Mouse (Mus musculus) midbrain, embryonic 13.5 days (tissue): ENCODE results near the gene Gpc2. TPM values are rescaled to one million over a fixed set of nuclear protein-coding genes. Genes with fewer than 3 reads are reported as not detected.
A peak's percentile ranks its signal among the peaks of the same experiment; 100 is the strongest.

Experiments used
- ATAC-seq: fragments of 200-750 bp; cut with Nextera tagmentation; 2 replicates; pipeline ENCODE4 v1.8.0; 2017; ENCODE audit warnings: mild to moderate bottlenecking, moderate TSS enrichment, moderate library complexity
- H3K27ac ChIP-seq: fragments of 300-500 bp; sonication (generic); 2 replicates; pipeline ENCODE4 v1.5.1; 2015; ENCODE audit warnings: inconsistent platforms, mild to moderate bottlenecking, moderate library complexity
- H3K27me3 ChIP-seq: fragments of 300-500 bp; sonication (generic); 2 replicates; pipeline ENCODE4 v1.6.1; 2015; ENCODE audit warnings: mild to moderate bottlenecking, inconsistent platforms
- H3K36me3 ChIP-seq: fragments of 300-500 bp; sonication (generic); 2 replicates; pipeline ENCODE4 v1.6.1; 2015; ENCODE audit warnings: mild to moderate bottlenecking, inconsistent platforms
- H3K4me1 ChIP-seq: fragments of 300-500 bp; sonication (generic); replicated peaks from 2 replicates; pipeline ENCODE4 v1.6.1; 2015; ENCODE audit warnings: inconsistent platforms
- H3K4me2 ChIP-seq: fragments of 300-500 bp; sonication (generic); replicated peaks from 2 replicates; pipeline ENCODE4 v1.6.1; 2015; ENCODE audit warnings: moderate library complexity, mild to moderate bottlenecking, inconsistent platforms
- H3K4me3 ChIP-seq: fragments of 300-500 bp; sonication (generic); replicated peaks from 2 replicates; pipeline ENCODE4 v1.5.1; 2015; ENCODE audit warnings: mild to moderate bottlenecking, inconsistent platforms
- H3K9ac ChIP-seq: fragments of 300-500 bp; sonication (generic); replicated peaks from 2 replicates; pipeline ENCODE4 v1.6.1; 2015; ENCODE audit warnings: mild to moderate bottlenecking, inconsistent platforms
- H3K9me3 ChIP-seq: fragments of 300-500 bp; sonication (generic); 2 replicates; pipeline ENCODE4 v1.6.1; 2016; ENCODE audit warnings: mild to moderate bottlenecking, inconsistent platforms
- WGBS: fragments of 180-500 bp; shearing (Covaris S2); methylation state at CpG from one replicate; pipeline ENCODE4 v1.1.7; 2015; 5-methylcytosine and 5-hydroxymethylcytosine counted together
- polyA plus RNA-seq: library from polyadenylated mRNA; unstranded; fragments of >200 nt; fragmentation: Nextera tagmentation; extraction: Ambion mirVana; gene quantifications from 2 replicates; pipeline ENCODE4 v1.2.1, GENCODE M21; 2015

Gene Gpc2
- polyA plus RNA-seq, 1 experiment from 2014 or later = 248 TPM

- no peaks in the 10 kb centered on the region; the same call in 1 of the 2 replicates for H3K9me3 ChIP-seq
- 0 out of 2 replicates have a peak overlapping the region, but pooled peaks have one; percentile 31 for H3K27ac ChIP-seq
- peaks cover 3% of the 10 kb centered on the region; the same call in 1 of the 2 replicates for H3K27me3 ChIP-seq
- peak overlapping the region; percentile 96 for H3K4me2 ChIP-seq
- H3K9ac ChIP-seq = peak overlapping the region; percentile 68
- H3K4me3 ChIP-seq = peak overlapping the region; percentile 85
- H3K36me3 ChIP-seq = peaks cover 38% of the 10 kb centered on the region
- H3K4me1 ChIP-seq = peaks cover 70% of the 10 kb centered on the region
- WGBS = 6% methylated on average over 41 of the region's 41 CpGs
- ATAC-seq = no peak
These were observed 4.4 kb downstream of the Gpc2 start for GRCm38 (mm10) chr5:138275216-138276050.

- Histone ChIP-seq H3K4me3 (no peak overlapping the region), H3K9me3 (no peaks in the 10 kb centered on the region), H3K9ac (no peak overlapping the region; the same call in 1 of the 2 replicates)
These were observed 5.6 kb downstream of the Gpc2 start for GRCm38 (mm10) chr5:138274186-138274585.

GRCm38 (mm10) chr5:138272409-138272923 lies 7.3 kb downstream of the Gpc2 start, which contains the start of gene Gal3st4:
Gene Gal3st4 (minus strand): TSS chr5:138272840.
- Histone ChIP-seq H3K4me1 (peaks cover 54% of the 10 kb centered on the region), H3K27me3 (peaks cover 3% of the 10 kb centered on the region; the same call in 1 of the 2 replicates), H3K9me3 (no peaks in the 10 kb centered on the region), H3K4me3 (peak within 1 kb of the TSS; percentile 8; the same call in 1 of the 2 replicates), H3K36me3 (peaks cover 30% of the 10 kb centered on the region), H3K27ac (peak within 1 kb of the TSS; percentile 4; the same call in 1 of the 2 replicates), H3K9ac (peak within 1 kb of the TSS; percentile 8; the same call in 1 of the 2 replicates), H3K4me2 (peak within 1 kb of the TSS; percentile 35)
- under 1% methylated on average over 12 of the region's 12 CpGs for WGBS
- ATAC-seq = 0 out of 2 replicates have a peak, but pooled peaks have one; percentile 38

More at GRCm38 (mm10) chr5:138274186-138274585, 5.6 kb downstream of the Gpc2 start:
- H3K27me3 ChIP-seq = peaks cover 3% of the 10 kb centered on the region; the same call in 1 of the 2 replicates
- H3K36me3 ChIP-seq = peaks cover 38% of the 10 kb centered on the region
- WGBS = 53% methylated on average over 8 of the region's 8 CpGs
- ATAC-seq = no peak
- H3K4me2 ChIP-seq = peak overlapping the region; percentile 19
- no peak overlapping the region for H3K27ac ChIP-seq
- H3K4me1 ChIP-seq = peaks cover 70% of the 10 kb centered on the region

DNA sequence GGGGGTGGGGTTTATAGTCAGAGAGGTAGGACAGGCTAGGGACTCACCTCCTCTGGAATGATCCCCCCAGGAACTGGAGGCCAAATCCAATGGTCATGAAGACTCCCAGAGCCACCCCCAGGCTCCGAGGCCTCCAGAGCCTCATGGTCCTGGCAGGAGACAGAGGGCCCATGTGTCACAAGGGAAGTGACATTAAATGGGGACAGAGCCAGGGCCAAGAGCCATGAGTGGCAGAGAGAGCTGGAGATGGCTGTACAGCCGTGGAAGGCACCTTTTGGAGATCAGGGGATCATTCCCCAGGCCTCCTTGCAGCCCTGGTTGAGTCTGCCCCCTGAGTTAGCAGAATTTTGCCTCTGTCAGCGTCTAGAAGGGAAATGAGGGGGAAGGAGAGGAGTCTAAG lies 8.6 kb downstream of the Gpc2 start:
- Histone ChIP-seq H3K9me3 (no peaks in the 10 kb centered on the region), H3K4me3 (no peak overlapping the region), H3K9ac (no peak overlapping the region), H3K4me1 (peaks cover 41% of the 10 kb centered on the region), H3K36me3 (peaks cover 22% of the 10 kb centered on the region), H3K27ac (no peak overlapping the region), H3K4me2 (no peak overlapping the region), H3K27me3 (peaks cover 3% of the 10 kb centered on the region; the same call in 1 of the 2 replicates)
- WGBS = 66% methylated on average over 3 of the region's 3 CpGs
- ATAC-seq = no peak

GRCm38 (mm10) chr5:138268980-138269379 lies 10.8 kb downstream of the Gpc2 start:
- Histone ChIP-seq H3K9ac (no peak overlapping the region), H3K4me3 (no peak overlapping the region), H3K27me3 (peaks cover 3% of the 10 kb centered on the region; the same call in 1 of the 2 replicates), H3K36me3 (peaks cover 13% of the 10 kb centered on the region), H3K27ac (no peak overlapping the region), H3K4me1 (peaks cover 33% of the 10 kb centered on the region), H3K4me2 (no peak overlapping the region), H3K9me3 (no peaks in the 10 kb centered on the region)
- ATAC-seq = no peak
- 85% methylated on average over 4 of the region's 4 CpGs for WGBS

- H3K4me1 ChIP-seq = peaks cover 26% of the 10 kb centered on the region
- H3K4me3 ChIP-seq = no peak overlapping the region
- H3K27ac ChIP-seq = no peak overlapping the region
- 92% methylated on average over 3 of the region's 3 CpGs for WGBS
- no peaks in the 10 kb centered on the region for H3K9me3 ChIP-seq
- H3K27me3 ChIP-seq = peaks cover 3% of the 10 kb centered on the region; the same call in 1 of the 2 replicates
- ATAC-seq = no peak
- H3K4me2 ChIP-seq = no peak overlapping the region
- no peak overlapping the region for H3K9ac ChIP-seq
- H3K36me3 ChIP-seq = peaks cover 12% of the 10 kb centered on the region
These were observed 12.7 kb downstream of the Gpc2 start for GRCm38 (mm10) chr5:138267114-138267513.

DNA sequence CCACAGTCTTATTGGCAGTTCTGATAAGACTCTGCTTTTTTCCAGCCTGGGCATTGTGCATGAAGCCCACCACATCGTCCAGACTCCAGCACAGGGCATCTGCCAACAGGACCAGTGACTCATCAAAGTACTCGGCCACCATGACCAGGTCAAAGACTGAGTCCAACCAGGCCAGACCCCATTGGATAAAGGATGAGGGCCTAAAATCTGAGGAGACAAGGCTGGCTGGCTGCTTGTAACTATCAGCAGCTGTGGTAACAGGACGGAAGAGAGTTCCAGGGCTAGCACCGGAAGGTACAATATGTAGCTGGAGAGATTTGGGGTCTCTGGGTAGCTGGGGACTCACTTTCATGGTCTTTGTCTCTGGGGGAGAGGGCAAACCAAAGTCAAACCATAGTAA lies 14.1 kb downstream of the Gpc2 start:
- ATAC-seq = no peak
- Histone ChIP-seq H3K4me2 (no peak overlapping the region), H3K27me3 (no peaks in the 10 kb centered on the region), H3K36me3 (peaks cover 26% of the 10 kb centered on the region), H3K9me3 (no peaks in the 10 kb centered on the region), H3K27ac (no peak overlapping the region), H3K9ac (no peak overlapping the region), H3K4me3 (no peak overlapping the region), H3K4me1 (peaks cover 29% of the 10 kb centered on the region)
- WGBS = 92% methylated on average over 4 of the region's 4 CpGs

DNA sequence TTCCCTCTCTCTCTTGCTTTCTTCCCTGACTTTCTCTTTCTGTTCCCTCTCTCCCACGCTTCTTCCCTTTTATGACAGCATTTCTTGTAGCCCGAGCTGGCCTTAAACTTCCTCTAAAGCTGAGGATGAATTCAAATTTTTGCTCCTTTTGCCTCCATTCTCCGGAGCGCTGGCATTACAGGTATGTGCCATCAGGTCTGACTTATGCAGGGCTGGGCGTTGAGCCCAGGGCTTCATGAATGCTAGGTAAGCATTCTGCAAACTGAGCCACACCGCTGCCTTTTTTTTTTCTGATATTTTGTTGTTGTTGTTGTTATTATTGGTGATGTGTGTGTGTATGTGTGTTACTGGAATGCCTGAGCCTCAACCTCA lies 15.6 kb downstream of the Gpc2 start:
- Histone ChIP-seq H3K27me3 (no peaks in the 10 kb centered on the region), H3K4me1 (peaks cover 29% of the 10 kb centered on the region), H3K9me3 (no peaks in the 10 kb centered on the region), H3K27ac (peak overlapping the region; percentile 71; the same call in 1 of the 2 replicates), H3K36me3 (peaks cover 41% of the 10 kb centered on the region), H3K4me3 (peak overlapping the region; percentile 77), H3K4me2 (peak overlapping the region; percentile 99), H3K9ac (peak overlapping the region; percentile 95)
- 15% methylated on average over 6 of the region's 6 CpGs for WGBS
- ATAC-seq = 0 out of 2 replicates have a peak, but pooled peaks have one; percentile 4

DNA sequence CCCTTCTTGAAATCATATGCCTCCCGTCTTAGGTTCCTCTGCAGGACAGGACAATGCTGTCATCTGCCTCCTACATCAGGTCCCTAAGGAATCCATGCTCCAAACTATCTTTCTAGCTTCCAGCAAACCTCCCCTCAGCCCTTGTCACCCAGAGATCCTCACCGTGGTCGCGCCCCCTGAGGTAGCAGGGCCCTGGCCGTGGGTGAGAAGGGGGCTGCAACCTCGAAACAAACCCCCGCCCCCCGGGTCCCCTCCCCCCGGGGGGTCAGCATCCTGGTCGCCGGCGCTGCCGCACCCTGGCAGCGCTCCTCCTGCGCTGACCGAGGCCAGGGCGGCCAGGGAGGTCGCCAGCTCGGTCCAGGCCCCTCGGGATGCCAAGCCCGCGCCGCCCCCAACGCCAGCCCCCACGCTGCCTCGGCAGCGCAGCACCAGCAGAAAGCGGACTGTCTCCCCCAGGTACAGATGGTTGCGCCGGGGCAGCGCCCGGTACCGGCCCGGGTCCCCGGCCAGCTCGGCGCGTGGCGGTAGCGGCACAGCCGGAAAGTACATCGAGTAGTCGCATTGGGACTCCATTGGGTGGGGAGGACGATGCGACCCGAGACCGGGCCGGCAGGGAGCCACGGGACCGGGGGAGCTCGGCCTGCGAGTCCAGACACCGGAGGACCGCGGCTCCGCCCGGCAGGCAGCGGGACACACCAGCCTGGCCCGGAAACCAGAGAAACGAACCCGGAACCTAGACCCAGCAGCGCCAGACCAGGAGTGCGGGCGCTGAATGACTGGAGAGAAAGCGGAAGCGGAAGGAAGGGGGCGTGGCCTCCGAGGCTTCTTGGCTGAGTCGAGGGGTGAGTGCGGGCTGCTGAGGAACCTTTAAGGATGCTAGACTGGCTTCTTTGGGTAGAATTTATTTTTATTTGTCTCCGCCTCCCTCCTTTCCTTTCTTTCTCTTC lies 16.3 kb downstream of the Gpc2 start, which contains the start of gene BC037034:
TSS of gene BC037034 (minus strand) at position 774 of the 947 bp plus-strand sequence.
- H3K9me3 ChIP-seq = no peaks in the 10 kb centered on the region
- peak within 1 kb of the TSS; percentile 95 for H3K9ac ChIP-seq
- H3K27ac ChIP-seq = peak within 1 kb of the TSS; percentile 71
- H3K4me2 ChIP-seq = peak within 1 kb of the TSS; percentile 99
- peak; percentile 89 for ATAC-seq
- H3K4me3 ChIP-seq = peak within 1 kb of the TSS; percentile 77
- no peaks in the 10 kb centered on the region for H3K27me3 ChIP-seq
- H3K4me1 ChIP-seq = peaks cover 29% of the 10 kb centered on the region
- H3K36me3 ChIP-seq = peaks cover 47% of the 10 kb centered on the region
- under 1% methylated on average over 63 of the region's 71 CpGs for WGBS

GRCm38 (mm10) chr5:138262582-138263240 lies 17.1 kb downstream of the Gpc2 start:
- WGBS = 68% methylated on average over 18 of the region's 18 CpGs
- peak overlapping the region; percentile 77 for H3K4me3 ChIP-seq
- H3K4me2 ChIP-seq = peak overlapping the region; percentile 99
- peak overlapping the region; percentile 95 for H3K9ac ChIP-seq
- peaks cover 29% of the 10 kb centered on the region for H3K4me1 ChIP-seq
- peak; percentile 1; the same call in 1 of the 2 replicates for ATAC-seq
- peaks cover 54% of the 10 kb centered on the region for H3K36me3 ChIP-seq
- no peaks in the 10 kb centered on the region for H3K9me3 ChIP-seq
- no peak overlapping the region for H3K27ac ChIP-seq
- no peaks in the 10 kb centered on the region for H3K27me3 ChIP-seq

- ATAC-seq = no peak
- H3K27ac ChIP-seq = no peak overlapping the region
- peak overlapping the region; percentile 77; the same call in 1 of the 2 replicates for H3K4me3 ChIP-seq
- H3K9me3 ChIP-seq = no peaks in the 10 kb centered on the region
- peaks cover 29% of the 10 kb centered on the region for H3K4me1 ChIP-seq
- no peaks in the 10 kb centered on the region for H3K27me3 ChIP-seq
- H3K4me2 ChIP-seq = peak overlapping the region; percentile 99
- 0 out of 2 replicates have a peak overlapping the region, but pooled peaks have one; percentile 95 for H3K9ac ChIP-seq
- H3K36me3 ChIP-seq = peaks cover 60% of the 10 kb centered on the region
- 90% methylated on average over 4 of the region's 4 CpGs for WGBS
These were observed 17.8 kb downstream of the Gpc2 start for GRCm38 (mm10) chr5:138262001-138262400.
